Mouse (Mus musculus) liver, embryonic 15.5 days (tissue): Measurements from ENCODE around the gene Tex45. TPM values are rescaled to one million over a fixed set of nuclear protein-coding genes. Genes with fewer than 3 reads are reported as not detected.

ENCODE experiments used
- ATAC-seq: fragments of 200-750 bp; cut with Nextera tagmentation; 2 replicates; pipeline ENCODE4 v1.8.0; 2017; ENCODE audit warnings: moderate number of reproducible peaks, mild to moderate bottlenecking, moderate library complexity; ENCODE audit not compliant: insufficient read depth
- H3K27ac ChIP-seq: fragments of 300-500 bp; sonication (generic); replicated peaks from 2 replicates; pipeline ENCODE4 v1.5.1; 2015; ENCODE audit warnings: mild to moderate bottlenecking, inconsistent platforms
- H3K27me3 ChIP-seq: fragments of 300-500 bp; sonication (generic); 2 replicates; pipeline ENCODE4 v1.6.1; 2015; ENCODE audit warnings: mild to moderate bottlenecking, inconsistent platforms
- H3K36me3 ChIP-seq: fragments of 300-500 bp; sonication (generic); replicated peaks from 2 replicates; pipeline ENCODE4 v1.6.1; 2015; ENCODE audit warnings: moderate library complexity, mild to moderate bottlenecking, inconsistent platforms
- H3K4me1 ChIP-seq: fragments of 300-500 bp; sonication (generic); replicated peaks from 2 replicates; pipeline ENCODE4 v1.6.1; 2015; ENCODE audit warnings: inconsistent platforms
- H3K4me2 ChIP-seq: fragments of 300-500 bp; sonication (generic); 2 replicates; pipeline ENCODE4 v1.6.1; 2015; ENCODE audit warnings: moderate library complexity, mild to moderate bottlenecking, inconsistent platforms
- H3K4me3 ChIP-seq: fragments of 300-500 bp; sonication (generic); replicated peaks from 2 replicates; pipeline ENCODE4 v1.5.1; 2015; ENCODE audit warnings: mild to moderate bottlenecking, inconsistent platforms
- H3K9ac ChIP-seq: fragments of 300-500 bp; sonication (generic); 2 replicates; pipeline ENCODE4 v1.6.1; 2015; ENCODE audit warnings: moderate library complexity, mild to moderate bottlenecking, inconsistent platforms
- H3K9me3 ChIP-seq: fragments of 300-500 bp; sonication (generic); replicated peaks from 2 replicates; pipeline ENCODE4 v1.6.1; 2016; ENCODE audit warnings: inconsistent platforms
- WGBS: fragments of 180-500 bp; shearing (Covaris S2); methylation state at CpG from one replicate; pipeline ENCODE4 v1.1.7; 2015; ENCODE audit warnings: mixed read lengths; ENCODE audit not compliant: insufficient replicate concordance; 5-methylcytosine and 5-hydroxymethylcytosine counted together
- polyA plus RNA-seq: library from polyadenylated mRNA; unstranded; fragments of >200 nt; fragmentation: Nextera tagmentation; extraction: Ambion mirVana; gene quantifications from 2 replicates; pipeline ENCODE4 v1.2.1, GENCODE M21; 2015

Gene Tex45
- polyA plus RNA-seq, 1 experiment from 2014 or later, result not detected

DNA sequence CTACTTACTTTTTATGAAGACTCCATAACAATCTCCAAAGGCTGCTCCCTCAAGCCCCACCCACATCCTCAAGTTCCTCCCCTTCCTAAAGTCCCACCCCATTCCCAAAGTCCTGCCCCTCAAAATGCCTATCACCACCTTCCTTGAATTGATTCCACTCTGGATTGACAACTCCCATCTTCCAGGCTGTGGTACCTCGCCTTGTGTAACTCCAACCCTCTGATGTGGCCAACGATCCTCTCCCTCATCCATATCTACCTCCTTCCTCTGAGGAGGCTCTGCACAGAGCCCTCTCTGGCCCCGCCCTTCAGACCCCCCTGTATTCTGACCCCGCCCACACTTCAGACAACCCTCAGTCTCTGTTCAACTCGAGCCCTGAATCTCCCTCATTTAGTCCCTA lies 14.5 kb downstream of the Tex45 start:
- Histone ChIP-seq H3K9ac (no peak overlapping the region), H3K36me3 (no peaks in the 10 kb centered on the region), H3K27me3 (peaks cover 9% of the 10 kb centered on the region), H3K4me1 (0 out of 2 replicates have a peak, but pooled peaks cover 6% of the 10 kb centered on the region), H3K4me3 (no peak overlapping the region), H3K9me3 (no peaks in the 10 kb centered on the region), H3K27ac (no peak overlapping the region), H3K4me2 (no peak overlapping the region)
- WGBS, result 26% methylated on average over 5 of the region's 5 CpGs
- ATAC-seq, result no peak

DNA sequence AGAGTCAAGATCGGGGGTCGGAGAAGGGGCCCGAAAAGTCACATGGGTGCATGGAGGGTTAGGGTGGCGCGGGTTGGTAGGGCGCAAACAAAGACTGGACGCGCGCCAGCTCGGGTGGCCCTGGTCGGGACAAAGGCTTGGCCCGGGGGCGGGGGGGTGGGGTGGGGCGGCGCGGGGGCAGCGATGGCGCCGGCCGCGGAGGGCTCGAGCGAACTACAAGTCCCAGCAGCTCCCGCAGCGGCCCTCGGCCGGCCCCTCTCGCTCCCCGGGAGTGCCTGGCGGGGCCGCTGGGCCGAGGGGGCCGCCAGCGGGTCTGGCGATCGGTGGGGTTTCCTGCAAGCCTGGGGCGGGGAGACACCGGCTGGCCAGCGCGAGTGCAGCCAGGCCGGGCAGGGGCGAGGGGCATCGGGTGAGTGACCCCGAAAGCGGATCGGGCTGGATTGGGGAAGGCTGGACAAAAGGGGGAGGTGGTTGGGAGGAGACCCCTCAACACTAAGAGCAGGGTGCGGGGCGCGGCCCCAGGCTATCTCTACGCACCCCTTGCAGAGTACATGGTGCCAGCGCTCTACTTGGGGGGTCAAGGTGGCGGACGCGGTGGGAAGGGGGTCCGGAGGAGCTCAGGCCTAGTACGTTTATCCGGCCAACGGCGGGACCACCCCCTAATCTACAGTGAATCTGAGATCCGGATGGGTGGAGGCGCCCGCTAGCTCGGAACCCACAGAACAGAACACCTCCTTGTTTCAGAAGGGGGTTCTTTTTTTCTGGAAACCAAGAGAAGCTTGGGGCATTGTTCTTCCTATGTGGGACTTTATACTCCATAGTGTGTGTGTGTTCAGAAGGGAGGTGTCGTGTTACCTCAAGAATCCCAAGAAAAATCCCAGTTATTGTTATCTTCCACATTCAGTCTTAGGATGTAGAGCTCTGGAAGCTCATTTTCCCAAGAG lies 22.5 kb downstream of the Tex45 start, which contains the start of gene Zfp358:
Gene Zfp358 (plus strand): TSS at position 238 of the 944 bp plus-strand sequence.
- peak; percentile 67 for ATAC-seq
- H3K4me2 ChIP-seq, result peak within 1 kb of the TSS; percentile 83
- 0 out of 2 replicates have a peak within 1 kb of the TSS, but pooled peaks have one; percentile 20 for H3K27ac ChIP-seq
- H3K4me3 ChIP-seq, result peak within 1 kb of the TSS; percentile 70
- peak within 1 kb of the TSS; percentile 71 for H3K9ac ChIP-seq
- H3K9me3 ChIP-seq, result no peaks in the 10 kb centered on the region
- peaks cover 11% of the 10 kb centered on the region for H3K36me3 ChIP-seq
- H3K4me1 ChIP-seq, result peaks cover 28% of the 10 kb centered on the region
- WGBS, result under 1% methylated on average over 64 of the region's 64 CpGs
- H3K27me3 ChIP-seq, result peaks cover 16% of the 10 kb centered on the region

DNA sequence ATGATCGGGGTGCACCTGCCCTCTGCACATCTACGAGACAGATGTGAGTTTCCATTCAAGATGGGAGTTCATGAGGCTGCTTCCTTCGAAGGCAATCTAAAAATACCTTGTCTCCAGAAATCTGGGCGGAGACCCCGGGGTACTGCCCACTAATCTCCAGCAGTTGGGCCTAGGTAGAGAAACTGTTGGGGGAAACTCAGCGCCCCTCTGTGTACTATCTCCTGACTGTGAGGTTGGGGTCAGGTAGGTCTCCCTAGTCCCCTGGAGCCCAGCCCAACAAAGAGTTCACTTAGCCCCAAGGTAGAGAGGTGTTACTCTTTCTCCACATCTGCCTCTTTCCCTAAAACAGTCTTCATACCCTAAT lies 23.2 kb downstream of the Tex45 start:
- Histone ChIP-seq H3K9ac (peak overlapping the region; percentile 71), H3K27ac (no peak overlapping the region), H3K27me3 (peaks cover 16% of the 10 kb centered on the region), H3K9me3 (no peaks in the 10 kb centered on the region), H3K4me2 (peak overlapping the region; percentile 83), H3K4me3 (peak overlapping the region; percentile 70), H3K36me3 (peaks cover 11% of the 10 kb centered on the region), H3K4me1 (peaks cover 28% of the 10 kb centered on the region)
- 26% methylated on average over 6 of the region's 6 CpGs for WGBS
- ATAC-seq, result no peak

DNA sequence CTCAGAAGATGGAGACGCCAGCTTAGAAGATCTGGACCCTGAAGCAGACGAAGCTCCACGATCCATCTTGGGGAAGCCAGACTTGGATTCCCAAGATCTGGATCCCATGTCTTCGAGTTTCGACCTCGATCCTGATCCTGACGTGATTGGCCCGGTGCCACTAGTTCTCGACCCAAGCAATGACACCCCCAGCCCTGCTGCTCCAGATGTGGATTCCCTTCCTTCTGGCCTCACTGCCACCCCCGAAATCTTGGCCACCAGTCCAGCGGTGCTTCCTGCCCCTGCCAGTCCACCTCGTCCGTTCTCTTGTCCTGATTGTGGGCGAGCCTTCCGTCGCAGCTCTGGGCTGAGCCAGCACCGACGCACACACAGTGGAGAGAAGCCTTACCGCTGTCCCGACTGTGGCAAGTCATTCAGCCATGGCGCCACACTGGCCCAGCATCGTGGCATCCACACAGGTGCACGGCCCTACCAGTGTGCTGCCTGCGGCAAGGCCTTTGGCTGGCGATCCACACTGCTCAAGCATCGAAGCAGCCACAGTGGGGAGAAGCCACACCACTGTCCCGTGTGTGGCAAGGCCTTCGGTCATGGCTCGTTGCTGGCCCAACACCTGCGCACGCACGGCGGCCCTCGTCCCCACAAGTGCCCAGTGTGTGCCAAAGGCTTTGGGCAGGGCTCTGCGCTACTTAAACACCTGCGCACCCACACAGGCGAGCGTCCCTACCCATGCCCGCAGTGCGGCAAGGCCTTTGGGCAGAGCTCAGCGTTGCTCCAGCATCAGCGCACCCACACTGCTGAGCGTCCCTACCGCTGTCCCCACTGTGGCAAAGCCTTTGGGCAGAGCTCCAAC lies 25.1 kb downstream of the Tex45 start:
- no peak overlapping the region for H3K4me2 ChIP-seq
- H3K27ac ChIP-seq, result no peak overlapping the region
- peaks cover 16% of the 10 kb centered on the region for H3K27me3 ChIP-seq
- no peak overlapping the region for H3K9ac ChIP-seq
- peaks cover 41% of the 10 kb centered on the region for H3K4me1 ChIP-seq
- WGBS, result 86% methylated on average over 44 of the region's 44 CpGs
- peaks cover 11% of the 10 kb centered on the region for H3K36me3 ChIP-seq
- H3K4me3 ChIP-seq, result no peak overlapping the region
- ATAC-seq, result no peak
- H3K9me3 ChIP-seq, result no peaks in the 10 kb centered on the region

DNA sequence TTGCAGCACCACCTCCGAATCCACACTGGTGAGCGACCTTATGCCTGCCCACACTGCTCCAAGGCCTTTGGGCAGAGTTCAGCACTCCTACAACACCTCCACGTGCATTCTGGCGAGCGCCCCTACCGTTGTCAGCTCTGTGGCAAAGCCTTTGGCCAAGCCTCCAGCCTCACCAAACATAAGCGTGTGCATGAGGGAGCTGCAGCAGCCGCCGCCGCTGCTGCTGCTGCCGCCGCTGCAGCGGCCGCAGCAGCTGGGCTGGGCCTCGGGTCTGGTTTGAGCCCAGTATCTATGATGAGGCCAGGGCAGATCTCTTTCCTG lies 25.7 kb downstream of the Tex45 start:
- ATAC-seq, result no peak
- peaks cover 47% of the 10 kb centered on the region for H3K4me1 ChIP-seq
- WGBS, result 82% methylated on average over 15 of the region's 15 CpGs

DNA sequence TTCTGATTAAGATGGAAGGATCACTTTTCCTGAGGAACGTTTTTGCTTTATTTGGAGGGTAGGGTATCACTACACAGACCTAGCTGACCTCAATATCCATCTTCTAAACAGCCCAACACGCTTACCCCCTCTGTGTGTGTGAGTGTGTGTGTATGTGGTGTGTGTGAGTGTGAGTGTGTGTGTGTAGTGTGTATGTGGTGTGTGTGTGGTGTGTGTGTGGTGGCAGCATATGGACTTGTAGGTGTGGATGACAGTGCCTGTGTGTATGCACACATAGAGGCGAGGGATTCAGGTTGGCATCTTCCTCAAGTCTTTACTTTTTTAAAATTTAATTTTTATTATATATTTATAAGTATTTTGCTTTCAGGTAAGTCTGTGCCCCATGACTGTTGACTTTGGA lies 27.9 kb downstream of the Tex45 start:
- Histone ChIP-seq H3K9ac (no peak overlapping the region), H3K36me3 (peaks cover 11% of the 10 kb centered on the region), H3K4me3 (no peak overlapping the region), H3K27ac (no peak overlapping the region), H3K4me2 (no peak overlapping the region), H3K27me3 (no peaks in the 10 kb centered on the region), H3K4me1 (peaks cover 46% of the 10 kb centered on the region), H3K9me3 (no peaks in the 10 kb centered on the region)
- WGBS, result 77% methylated on average over 3 of the region's 3 CpGs
- no peak for ATAC-seq

More for the DNA sequence above, 25.7 kb downstream of the Tex45 start:
- Histone ChIP-seq H3K36me3 (peaks cover 11% of the 10 kb centered on the region), H3K27me3 (peaks cover 16% of the 10 kb centered on the region), H3K9me3 (no peaks in the 10 kb centered on the region), H3K9ac (no peak overlapping the region), H3K27ac (no peak overlapping the region), H3K4me2 (no peak overlapping the region), H3K4me3 (no peak overlapping the region)

DNA sequence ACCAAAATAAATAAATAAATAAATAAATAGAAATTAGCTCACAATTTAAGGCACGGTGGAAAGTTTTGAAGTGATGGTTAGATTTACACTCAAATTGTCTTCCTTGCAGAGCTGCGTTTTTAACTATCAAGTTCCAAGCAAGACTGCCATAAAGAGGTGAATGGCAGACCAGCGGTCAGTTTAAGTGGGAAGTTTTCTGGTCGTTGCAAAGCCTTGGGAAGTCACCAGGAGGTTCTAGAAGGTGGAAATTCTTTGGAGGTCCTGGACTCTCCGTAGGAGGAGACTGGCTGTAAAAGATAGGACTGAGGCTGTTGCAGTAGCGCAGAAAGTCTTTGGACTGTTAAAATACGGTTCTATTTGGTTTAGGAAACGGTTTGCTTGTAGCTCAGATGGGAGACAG lies 29.1 kb downstream of the Tex45 start:
- WGBS, result 4% methylated on average over 8 of the region's 8 CpGs

DNA sequence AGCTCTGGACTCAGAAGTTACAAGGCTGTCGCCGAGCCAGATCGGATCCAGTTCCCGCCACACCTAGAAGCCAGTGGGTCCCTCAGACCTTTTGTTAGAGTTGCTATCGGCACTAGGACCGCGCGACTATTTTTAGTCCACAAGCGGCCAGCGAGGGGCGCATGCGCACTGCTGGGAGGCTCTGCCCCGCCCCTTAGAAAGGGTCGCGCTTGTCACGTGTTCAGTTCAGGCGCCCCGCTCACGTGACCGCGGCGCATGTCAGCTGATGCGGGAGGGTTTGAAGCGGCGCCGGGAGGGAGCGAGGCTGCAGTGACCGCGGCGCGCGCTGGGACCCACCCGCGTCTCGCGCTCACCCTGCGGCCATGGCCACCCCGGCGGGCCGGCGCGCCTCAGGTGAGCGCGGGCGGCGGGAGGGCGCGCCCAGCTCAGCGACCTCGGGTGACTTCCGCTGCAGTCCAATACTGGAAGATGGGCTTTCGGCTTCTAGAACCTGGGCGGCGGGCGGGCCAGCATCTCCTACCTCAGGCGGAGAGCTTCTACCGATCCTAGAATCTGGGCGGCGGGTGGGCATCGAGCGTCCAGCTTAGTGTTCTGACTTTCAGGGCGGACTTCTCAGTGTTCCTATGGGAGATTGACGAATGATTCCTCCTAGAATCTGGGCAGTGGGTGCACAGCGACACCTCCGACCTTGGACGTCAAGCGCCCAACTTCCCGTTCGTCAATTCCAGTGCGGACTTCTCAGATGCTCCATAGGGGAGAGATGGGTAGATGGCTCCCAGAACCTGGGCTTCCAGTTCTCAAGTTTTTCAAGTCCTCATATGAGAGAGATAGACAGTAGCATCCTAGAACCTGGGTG lies 29.8 kb downstream of the Tex45 start, which contains the start of gene Mcoln1:
Gene Mcoln1 (plus strand): TSS at position 223 of the 856 bp plus-strand sequence.
- Histone ChIP-seq H3K36me3 (peaks cover 10% of the 10 kb centered on the region), H3K9me3 (no peaks in the 10 kb centered on the region), H3K4me1 (peaks cover 35% of the 10 kb centered on the region), H3K4me3 (peak within 1 kb of the TSS; percentile 90), H3K4me2 (peak within 1 kb of the TSS; percentile 96), H3K27ac (peak within 1 kb of the TSS; percentile 89), H3K9ac (peak within 1 kb of the TSS; percentile 84), H3K27me3 (no peaks in the 10 kb centered on the region)
- ATAC-seq, result peak; percentile 91
- under 1% methylated on average over 70 of the region's 70 CpGs for WGBS

More for the DNA sequence above, 29.1 kb downstream of the Tex45 start:
- Histone ChIP-seq H3K9ac (peak overlapping the region; percentile 84), H3K27me3 (no peaks in the 10 kb centered on the region), H3K4me2 (peak overlapping the region; percentile 96), H3K27ac (peak overlapping the region; percentile 89), H3K4me1 (peaks cover 35% of the 10 kb centered on the region), H3K9me3 (no peaks in the 10 kb centered on the region), H3K36me3 (peaks cover 11% of the 10 kb centered on the region), H3K4me3 (peak overlapping the region; percentile 90)
- peak; percentile 40 for ATAC-seq

DNA sequence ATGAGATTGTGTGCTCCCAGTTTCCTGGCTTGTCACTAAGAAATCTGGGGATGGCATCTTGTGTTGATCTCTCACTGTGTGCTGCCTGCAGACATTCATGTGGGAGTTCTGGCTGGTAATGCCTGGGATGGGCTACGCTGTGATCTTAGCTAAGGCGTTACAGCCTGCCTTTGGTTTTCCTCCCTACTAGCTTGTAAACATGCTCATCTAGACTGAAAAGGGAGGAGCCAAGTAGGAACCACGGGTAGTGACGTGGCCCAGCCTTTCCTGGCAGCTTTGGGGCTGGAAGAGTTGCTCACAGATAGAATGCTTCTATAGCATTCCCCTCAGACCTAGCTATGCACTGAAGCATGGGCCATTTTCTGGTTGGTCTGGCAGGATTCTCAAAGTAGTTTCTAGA lies 31.6 kb downstream of the Tex45 start:
- Histone ChIP-seq H3K27me3 (no peaks in the 10 kb centered on the region), H3K9ac (no peak overlapping the region), H3K4me3 (no peak overlapping the region), H3K36me3 (peaks cover 15% of the 10 kb centered on the region), H3K27ac (0 out of 2 replicates have a peak overlapping the region, but pooled peaks have one; percentile 24), H3K9me3 (no peaks in the 10 kb centered on the region), H3K4me2 (no peak overlapping the region), H3K4me1 (peaks cover 31% of the 10 kb centered on the region)
- WGBS, result 55% methylated on average over 4 of the region's 4 CpGs
- ATAC-seq, result no peak

DNA sequence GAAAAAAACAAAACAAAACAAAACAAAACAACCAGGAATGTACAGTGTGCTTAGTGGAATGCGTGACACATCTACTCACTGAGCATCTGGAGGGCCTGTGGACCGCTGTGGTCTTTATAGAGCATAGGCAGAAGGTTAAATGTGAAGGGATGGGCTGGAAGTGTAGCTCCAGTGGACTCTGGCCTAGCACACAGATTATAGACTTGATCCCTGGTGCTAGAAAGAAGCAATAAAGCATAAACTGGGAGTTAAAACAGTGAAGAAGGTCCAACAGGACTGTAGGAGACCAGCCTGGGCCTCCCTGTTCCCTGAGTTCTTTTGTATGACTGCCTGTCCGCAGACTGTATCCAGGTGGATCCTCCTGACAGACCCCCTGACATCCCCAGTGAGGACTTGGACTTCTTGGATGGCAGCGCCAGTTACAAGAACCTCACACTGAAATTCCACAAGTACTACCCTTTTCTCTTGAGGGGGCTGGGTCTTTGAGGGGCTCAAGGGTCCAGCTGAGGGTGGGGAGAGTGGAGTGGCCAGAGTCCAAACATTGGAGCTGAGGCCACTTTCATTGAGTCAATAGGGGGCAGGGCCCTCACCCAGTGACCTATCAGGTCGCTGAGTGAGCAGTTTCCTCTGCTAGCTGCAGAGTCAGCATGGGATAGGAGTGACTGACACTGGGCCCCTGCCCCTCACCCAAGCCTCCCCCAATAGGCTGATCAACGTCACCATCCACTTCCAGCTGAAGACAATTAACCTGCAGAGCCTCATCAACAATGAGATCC lies 37.5 kb downstream of the Tex45 start:
- Histone ChIP-seq H3K27ac (no peak overlapping the region; the same call in 1 of the 2 replicates), H3K4me1 (0 out of 2 replicates have a peak, but pooled peaks cover 8% of the 10 kb centered on the region), H3K36me3 (peaks cover 44% of the 10 kb centered on the region), H3K4me3 (no peak overlapping the region), H3K9me3 (no peaks in the 10 kb centered on the region), H3K4me2 (no peak overlapping the region), H3K27me3 (no peaks in the 10 kb centered on the region), H3K9ac (no peak overlapping the region)
- peak; percentile 51; the same call in 1 of the 2 replicates for ATAC-seq
- WGBS, result 68% methylated on average over 6 of the region's 6 CpGs
